Mouse (Mus musculus): ENCODE measurements around the gene Nanos3. TPM values are rescaled to one million over a fixed set of nuclear protein-coding genes. Genes with fewer than 3 reads are reported as not detected.

Gene Nanos3
- polyA plus RNA-seq, 1 experiment: 5.3 TPM

- no peak for DNase-seq (ENCODE audit: low read depth)
- no peak for TF ChIP-seq POLR2A (IDR thresholded peaks at IDR 0.05; ENCODE audit: borderline replicate concordance, extremely low read depth, insufficient read depth, insufficient read length, poor library complexity, severe bottlenecking)
- TF ChIP-seq CTCF (IDR thresholded peaks at IDR 0.05; ENCODE audit: borderline replicate concordance, extremely low read depth, insufficient read depth, insufficient read length): no peak
Observed at GRCm38 (mm10) chr8:84144636-84145245, 40.3 kb downstream of the Nanos3 start.

GRCm38 (mm10) chr8:84140838-84141237, 44.2 kb downstream of the Nanos3 start:
- no peak for DNase-seq (ENCODE audit: low read depth)
- TF ChIP-seq CTCF (IDR thresholded peaks at IDR 0.05; ENCODE audit: borderline replicate concordance, extremely low read depth, insufficient read depth, insufficient read length): no peak

- TF ChIP-seq CTCF (IDR thresholded peaks at IDR 0.05; ENCODE audit: borderline replicate concordance, extremely low read depth, insufficient read depth, insufficient read length): no peak
- TF ChIP-seq POLR2A (IDR thresholded peaks at IDR 0.05; ENCODE audit: borderline replicate concordance, extremely low read depth, insufficient read depth, insufficient read length, poor library complexity, severe bottlenecking): no peak
- no peak for DNase-seq (ENCODE audit: low read depth)
Observed at GRCm38 (mm10) chr8:84137848-84138247, 47.2 kb downstream of the Nanos3 start.

- DNase-seq (ENCODE audit: low read depth): no peak
Observed at GRCm38 (mm10) chr8:84132225-84132624, 52.8 kb downstream of the Nanos3 start.

GRCm38 (mm10) chr8:84130806-84131205, 54.2 kb downstream of the Nanos3 start:
- TF ChIP-seq POLR2A (IDR thresholded peaks at IDR 0.05; ENCODE audit: borderline replicate concordance, extremely low read depth, insufficient read depth, insufficient read length, poor library complexity, severe bottlenecking): no peak
- no peak for TF ChIP-seq CTCF (IDR thresholded peaks at IDR 0.05; ENCODE audit: borderline replicate concordance, extremely low read depth, insufficient read depth, insufficient read length)
- DNase-seq (ENCODE audit: low read depth): peak; percentile 22

More at GRCm38 (mm10) chr8:84132225-84132624, 52.8 kb downstream of the Nanos3 start:
- TF ChIP-seq CTCF (IDR thresholded peaks at IDR 0.05; ENCODE audit: borderline replicate concordance, extremely low read depth, insufficient read depth, insufficient read length) (no peak), POLR2A (IDR thresholded peaks at IDR 0.05; ENCODE audit: borderline replicate concordance, extremely low read depth, insufficient read depth, insufficient read length, poor library complexity, severe bottlenecking) (no peak)

- TF ChIP-seq POLR2A (IDR thresholded peaks at IDR 0.05; ENCODE audit: borderline replicate concordance, extremely low read depth, insufficient read depth, insufficient read length, poor library complexity, severe bottlenecking) (no peak), CTCF (IDR thresholded peaks at IDR 0.05; ENCODE audit: borderline replicate concordance, extremely low read depth, insufficient read depth, insufficient read length) (no peak)
- DNase-seq (ENCODE audit: low read depth): peak; percentile 7
Observed at GRCm38 (mm10) chr8:84128277-84128676, 56.7 kb downstream of the Nanos3 start.

- TF ChIP-seq POLR2A (IDR thresholded peaks at IDR 0.05; ENCODE audit: borderline replicate concordance, extremely low read depth, insufficient read depth, insufficient read length, poor library complexity, severe bottlenecking) (no peak), CTCF (IDR thresholded peaks at IDR 0.05; ENCODE audit: borderline replicate concordance, extremely low read depth, insufficient read depth, insufficient read length) (no peak)
Observed at GRCm38 (mm10) chr8:84127202-84127901, 57.7 kb downstream of the Nanos3 start.

GRCm38 (mm10) chr8:84126742-84127141, 58.3 kb downstream of the Nanos3 start:
- no peak for TF ChIP-seq POLR2A (IDR thresholded peaks at IDR 0.05; ENCODE audit: borderline replicate concordance, extremely low read depth, insufficient read depth, insufficient read length, poor library complexity, severe bottlenecking)
- TF ChIP-seq CTCF (IDR thresholded peaks at IDR 0.05; ENCODE audit: borderline replicate concordance, extremely low read depth, insufficient read depth, insufficient read length): no peak

More at GRCm38 (mm10) chr8:84127202-84127901, 57.7 kb downstream of the Nanos3 start:
- no peak for DNase-seq (ENCODE audit: low read depth)

GRCm38 (mm10) chr8:84125656-84126055, 59.4 kb downstream of the Nanos3 start, which contains the start of gene Podnl1:
TSS of gene Podnl1 (plus strand) at chr8:84125989.
- no peak for DNase-seq (ENCODE audit: low read depth)
- TF ChIP-seq POLR2A (IDR thresholded peaks at IDR 0.05; ENCODE audit: borderline replicate concordance, extremely low read depth, insufficient read depth, insufficient read length, poor library complexity, severe bottlenecking) (no peak), CTCF (IDR thresholded peaks at IDR 0.05; ENCODE audit: borderline replicate concordance, extremely low read depth, insufficient read depth, insufficient read length) (no peak)

More at GRCm38 (mm10) chr8:84126742-84127141, 58.3 kb downstream of the Nanos3 start:
- DNase-seq (ENCODE audit: low read depth): no peak

Other genes starting within 250 kb of the Nanos3 start
- 0.62 and 0.77 TPM in 2 replicates for gene Gm10644, start 230.0 kb downstream of the Nanos3 start, polyA plus RNA-seq (2012; rRNA removed)
- gene Asf1b, start 229.7 kb downstream of the Nanos3 start, polyA plus RNA-seq (2012; rRNA removed): 20.3 and 31.9 TPM in 2 replicates
- gene Prkaca, start 212.2 kb downstream of the Nanos3 start, polyA plus RNA-seq (2012; rRNA removed): 121 and 143 TPM in 2 replicates
- 87.5 and 93.8 TPM in 2 replicates for gene Samd1, start 187.5 kb downstream of the Nanos3 start, polyA plus RNA-seq (2012; rRNA removed)
- gene 1700067K01Rik, start 183.7 kb downstream of the Nanos3 start, polyA plus RNA-seq (2012; rRNA removed): 0.27 and 0.37 TPM in 2 replicates
- gene 2210011C24Rik, start 173.0 kb downstream of the Nanos3 start, polyA plus RNA-seq (2012; rRNA removed): 0.07 and 0.35 TPM in 2 replicates
- 1.3 and 3.7 TPM in 2 replicates for gene Palm3, start 163.7 kb downstream of the Nanos3 start, polyA plus RNA-seq (2012; rRNA removed)
- 0.48 and 0.50 TPM in 2 replicates for gene Il27ra, start 142.6 kb downstream of the Nanos3 start, polyA plus RNA-seq (2012; rRNA removed)
- 0.21 and 0.36 TPM in 2 replicates for gene Rln3, start 140.2 kb downstream of the Nanos3 start, polyA plus RNA-seq (2012; rRNA removed)
- 2.0 and 2.9 TPM in 2 replicates for gene Gm10643, start 120.1 kb downstream of the Nanos3 start, polyA plus RNA-seq (2012; rRNA removed)
- gene Rfx1, start 118.4 kb downstream of the Nanos3 start, polyA plus RNA-seq (2012; rRNA removed): 34.1 and 41.7 TPM in 2 replicates
- 109 and 153 TPM in 2 replicates for gene Dcaf15, start 80.4 kb downstream of the Nanos3 start, polyA plus RNA-seq (2012; rRNA removed)
- gene Podnl1, start 59.2 kb downstream of the Nanos3 start, polyA plus RNA-seq (2012; rRNA removed): 0.10 and 0.31 TPM in 2 replicates
- gene Cc2d1a, start 37.3 kb downstream of the Nanos3 start, polyA plus RNA-seq (2012; rRNA removed): 44.9 and 47.9 TPM in 2 replicates
- gene 4930432K21Rik, start 37.2 kb downstream of the Nanos3 start, polyA plus RNA-seq (2012; rRNA removed): 2.1 and 2.7 TPM in 2 replicates
- gene Zswim4, start 51.8 kb upstream of the Nanos3 start, polyA plus RNA-seq (2012; rRNA removed): 63.1 and 67.1 TPM in 2 replicates
- gene D8Ertd738e, start 64.5 kb upstream of the Nanos3 start, polyA plus RNA-seq (2012; rRNA removed): 165 and 185 TPM in 2 replicates
- gene Mri1, start 72.1 kb upstream of the Nanos3 start, polyA plus RNA-seq (2012; rRNA removed): 37.4 and 62.2 TPM in 2 replicates
- 35.0 and 40.6 TPM in 2 replicates for gene Ccdc130, start 85.2 kb upstream of the Nanos3 start, polyA plus RNA-seq (2012; rRNA removed)
- 41.1 and 80.8 TPM in 2 replicates for gene Cacna1a, start 203.2 kb upstream of the Nanos3 start, polyA plus RNA-seq (2012; rRNA removed)